Mouse (Mus musculus): Measurements from ENCODE around the gene Col18a1.

DNA sequence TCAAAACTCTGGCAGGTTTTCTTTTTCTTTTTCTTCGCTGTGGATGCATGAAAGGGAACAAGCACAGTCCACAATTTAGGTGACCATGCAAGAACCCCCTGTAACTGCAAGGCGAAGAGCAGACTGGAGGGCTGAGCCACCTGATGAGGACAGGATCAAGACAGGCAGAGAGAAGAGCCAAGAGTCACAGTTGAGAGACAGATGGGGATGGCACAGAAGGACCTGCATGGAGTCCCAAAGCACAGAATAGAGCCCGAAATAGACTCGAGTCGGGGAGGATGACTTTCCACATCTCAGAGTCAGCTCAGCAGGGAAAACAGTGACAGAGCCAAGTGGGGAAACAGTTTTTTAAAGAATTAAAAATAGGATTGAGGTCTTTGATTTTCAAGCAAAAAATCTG is 83.4 kb downstream of the Col18a1 start:
- TF ChIP-seq CTCF (conservative IDR thresholded peaks at IDR 0.05; ENCODE audit: low read length) (no peak), NANOG (IDR thresholded peaks at IDR 0.05; ENCODE audit: borderline replicate concordance, low read length) (no peak), POU5F1 (IDR thresholded peaks at IDR 0.05; ENCODE audit: borderline replicate concordance, low read length) (no peak)

Data from E14TG2a.4 (cell line).